Mouse (Mus musculus) cerebellum, postnatal 25 days (tissue): ENCODE results near the gene Phykpl.

ENCODE experiments used
- DNase-seq, 2 experiments: peaks; one replicate each; pipeline ENCODE4 v3.0.0; 2021; ENCODE audit warnings: mixed read lengths in 2 of 2

Gene Phykpl

GRCm38 (mm10) chr11:51584431-51585248 lies at the start of gene Phykpl:
Phykpl (plus strand) TSS chr11:51584757.
- DNase-seq = peak; percentile 97 to 98

GRCm38 (mm10) chr11:51538388-51538787 lies 46.2 kb upstream of the Phykpl start:
- DNase-seq = no peak

- peak in 1 of 2 experiments; percentile 10 for DNase-seq
These were observed 45.4 kb upstream of the Phykpl start for GRCm38 (mm10) chr11:51538919-51539758.

GRCm38 (mm10) chr11:51539759-51540282 lies 44.7 kb upstream of the Phykpl start:
- DNase-seq = peak; percentile 93 to 97

GRCm38 (mm10) chr11:51542424-51542823 lies 42.1 kb upstream of the Phykpl start:
- no peak for DNase-seq

- DNase-seq = no peak
These were observed 41.0 kb upstream of the Phykpl start for GRCm38 (mm10) chr11:51543487-51544050.

- no peak for DNase-seq
These were observed 40.1 kb upstream of the Phykpl start for GRCm38 (mm10) chr11:51544413-51544812.

GRCm38 (mm10) chr11:51545811-51546210 lies 38.7 kb upstream of the Phykpl start:
- DNase-seq = no peak

GRCm38 (mm10) chr11:51551253-51551652 lies 33.3 kb upstream of the Phykpl start:
- no peak for DNase-seq

- DNase-seq = no peak
These were observed 32.5 kb upstream of the Phykpl start for GRCm38 (mm10) chr11:51552091-51552490.

- DNase-seq = no peak
These were observed 30.0 kb upstream of the Phykpl start for GRCm38 (mm10) chr11:51554590-51554989.

- no peak for DNase-seq
These were observed 29.5 kb upstream of the Phykpl start for GRCm38 (mm10) chr11:51555066-51555465.

GRCm38 (mm10) chr11:51563276-51563675 lies 21.3 kb upstream of the Phykpl start:
- DNase-seq = no peak

GRCm38 (mm10) chr11:51565062-51565461 lies 19.5 kb upstream of the Phykpl start:
- no peak for DNase-seq

GRCm38 (mm10) chr11:51565951-51566350 lies 18.6 kb upstream of the Phykpl start:
- DNase-seq = no peak

GRCm38 (mm10) chr11:51568801-51569200 lies 15.8 kb upstream of the Phykpl start:
- DNase-seq = no peak

- peak in 1 of 2 experiments; percentile 22 for DNase-seq
These were observed 8.1 kb upstream of the Phykpl start for GRCm38 (mm10) chr11:51576454-51576853.

GRCm38 (mm10) chr11:51577587-51577986 lies 7.0 kb upstream of the Phykpl start:
- DNase-seq = no peak

GRCm38 (mm10) chr11:51579024-51579423 lies 5.5 kb upstream of the Phykpl start:
- no peak for DNase-seq

GRCm38 (mm10) chr11:51582713-51583112 lies 1.8 kb upstream of the Phykpl start:
- DNase-seq = peak; percentile 72 to 86

GRCm38 (mm10) chr11:51584057-51584430 lies 513 bp upstream of the Phykpl start:
- DNase-seq = peak in 1 of 2 experiments; percentile 25

GRCm38 (mm10) chr11:51585608-51586252 lies 1.2 kb downstream of the Phykpl start:
- DNase-seq = no peak

GRCm38 (mm10) chr11:51586411-51586810 lies 1.9 kb downstream of the Phykpl start:
- no peak for DNase-seq
